Mouse (Mus musculus) intestine, postnatal 0 days (tissue): ENCODE measurements at regions not wholly inside any gene's neighbourhood (a gene's known extent, or its start where the extent isn't known, plus 50 kb on each side); places are given as distances from the start of the nearest gene placed in this dataset.

Source experiments
- ATAC-seq: fragments of 200-750 bp; cut with Nextera tagmentation; 2 replicates; pipeline ENCODE4 v1.8.0; 2017; ENCODE audit warnings: mild to moderate bottlenecking, moderate TSS enrichment, moderate library complexity
- H3K27ac ChIP-seq: fragments of 300-500 bp; sonication (generic); 2 replicates; pipeline ENCODE4 v1.5.1; 2014; ENCODE audit warnings: mild to moderate bottlenecking, low read depth, low read length, moderate library complexity
- H3K27me3 ChIP-seq: fragments of 300-500 bp; sonication (generic); replicated peaks from 2 replicates; pipeline ENCODE4 v1.6.1; 2014; ENCODE audit warnings: low read length, mixed read lengths; ENCODE audit not compliant: control insufficient read depth, insufficient read depth
- H3K36me3 ChIP-seq: fragments of 300-500 bp; sonication (generic); 2 replicates; pipeline ENCODE4 v1.6.1; 2014; ENCODE audit warnings: mild to moderate bottlenecking, moderate library complexity; ENCODE audit not compliant: control insufficient read depth, insufficient read depth
- H3K4me1 ChIP-seq: fragments of 300-500 bp; sonication (generic); replicated peaks from 2 replicates; pipeline ENCODE4 v1.6.1; 2014; ENCODE audit warnings: antibody characterized with exemption, low read length, mixed read lengths; ENCODE audit not compliant: control insufficient read depth, insufficient read depth
- H3K4me2 ChIP-seq: fragments of 300-500 bp; sonication (generic); replicated peaks from 2 replicates; pipeline ENCODE4 v1.6.1; 2014; ENCODE audit warnings: low read depth, mild to moderate bottlenecking, moderate library complexity
- H3K4me3 ChIP-seq: fragments of 300-500 bp; sonication (generic); 2 replicates; pipeline ENCODE4 v1.5.1; 2014; ENCODE audit warnings: low read depth, low read length
- H3K9ac ChIP-seq: fragments of 300-500 bp; sonication (generic); 2 replicates; pipeline ENCODE4 v1.6.1; 2014; ENCODE audit warnings: mild to moderate bottlenecking, low read depth, low read length
- H3K9me3 ChIP-seq: fragments of 300-500 bp; sonication (generic); 2 replicates; pipeline ENCODE4 v1.6.1; 2016; ENCODE audit warnings: mixed run types; ENCODE audit not compliant: control insufficient read depth
- CTCF ChIP-seq: sonication (generic); IDR thresholded peaks from 2 replicates; pipeline ENCODE4 v1.5.1; 2016; ENCODE audit warnings: low read depth, mild to moderate bottlenecking, control low read depth, antibody characterized with exemption, moderate library complexity
- WGBS: fragments of 180-500 bp; shearing (Covaris S2); extraction: QIAGEN DNeasy Blood & Tissue Kit; methylation state at CpG from one replicate; pipeline ENCODE4 v1.1.7; 2014; 5-methylcytosine and 5-hydroxymethylcytosine counted together

DNA sequence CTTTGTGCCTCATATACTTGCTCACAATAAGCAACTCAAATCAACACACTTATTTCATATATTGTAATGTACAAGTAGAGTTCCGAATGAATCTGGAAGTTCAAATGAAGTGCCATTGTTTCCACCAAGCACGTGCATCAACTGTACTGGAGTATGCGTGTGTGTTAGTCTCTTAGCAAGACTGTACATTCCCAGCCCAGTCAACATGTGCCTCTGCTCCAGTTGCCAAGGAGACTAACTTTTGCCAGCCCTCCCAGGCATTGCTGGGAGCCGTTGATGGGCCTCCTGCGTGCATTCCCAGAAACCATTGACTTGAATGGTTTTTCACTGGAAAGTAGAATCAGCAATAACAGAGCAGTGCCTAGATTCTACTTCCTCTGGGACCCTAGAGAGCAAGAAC lies 110.7 kb upstream of the Stac start:
- Histone ChIP-seq H3K36me3 (no peaks in the 10 kb centered on the region), H3K4me3 (no peak overlapping the region), H3K9ac (no peak overlapping the region), H3K27me3 (no peaks in the 10 kb centered on the region), H3K4me2 (no peak overlapping the region), H3K27ac (no peak overlapping the region), H3K9me3 (no peaks in the 10 kb centered on the region), H3K4me1 (no peaks in the 10 kb centered on the region)
- 81% methylated on average over 5 of the region's 5 CpGs for WGBS
- no peak for ATAC-seq
- no peak for TF ChIP-seq CTCF

DNA sequence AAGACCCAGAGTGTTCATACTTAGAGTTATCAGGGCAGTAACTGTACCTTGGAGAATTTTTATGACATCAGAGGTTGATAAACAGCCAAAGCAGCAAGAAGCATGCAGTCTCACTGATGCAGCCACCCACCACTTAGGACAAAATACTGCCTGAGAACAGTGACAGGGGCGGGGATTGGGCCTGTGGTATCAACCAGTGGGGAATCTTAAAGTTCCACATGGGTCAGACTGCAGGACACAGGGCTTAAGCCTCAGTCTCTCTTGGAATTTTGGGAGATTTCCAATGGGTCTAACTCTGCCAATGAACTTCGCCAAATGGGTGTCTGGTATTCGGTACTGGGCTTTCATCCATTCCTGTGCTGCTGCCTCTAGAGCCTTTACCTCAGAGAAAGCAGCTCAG lies 88.8 kb upstream of the Stac start:
- no peak for TF ChIP-seq CTCF
- H3K27me3 ChIP-seq, result no peaks in the 10 kb centered on the region
- no peak overlapping the region for H3K9ac ChIP-seq
- H3K4me1 ChIP-seq, result no peaks in the 10 kb centered on the region
- no peak overlapping the region for H3K4me3 ChIP-seq
- H3K27ac ChIP-seq, result no peak overlapping the region
- WGBS, result 87% methylated on average over 3 of the region's 3 CpGs
- ATAC-seq, result no peak
- no peaks in the 10 kb centered on the region for H3K9me3 ChIP-seq
- no peak overlapping the region for H3K4me2 ChIP-seq
- no peaks in the 10 kb centered on the region for H3K36me3 ChIP-seq

DNA sequence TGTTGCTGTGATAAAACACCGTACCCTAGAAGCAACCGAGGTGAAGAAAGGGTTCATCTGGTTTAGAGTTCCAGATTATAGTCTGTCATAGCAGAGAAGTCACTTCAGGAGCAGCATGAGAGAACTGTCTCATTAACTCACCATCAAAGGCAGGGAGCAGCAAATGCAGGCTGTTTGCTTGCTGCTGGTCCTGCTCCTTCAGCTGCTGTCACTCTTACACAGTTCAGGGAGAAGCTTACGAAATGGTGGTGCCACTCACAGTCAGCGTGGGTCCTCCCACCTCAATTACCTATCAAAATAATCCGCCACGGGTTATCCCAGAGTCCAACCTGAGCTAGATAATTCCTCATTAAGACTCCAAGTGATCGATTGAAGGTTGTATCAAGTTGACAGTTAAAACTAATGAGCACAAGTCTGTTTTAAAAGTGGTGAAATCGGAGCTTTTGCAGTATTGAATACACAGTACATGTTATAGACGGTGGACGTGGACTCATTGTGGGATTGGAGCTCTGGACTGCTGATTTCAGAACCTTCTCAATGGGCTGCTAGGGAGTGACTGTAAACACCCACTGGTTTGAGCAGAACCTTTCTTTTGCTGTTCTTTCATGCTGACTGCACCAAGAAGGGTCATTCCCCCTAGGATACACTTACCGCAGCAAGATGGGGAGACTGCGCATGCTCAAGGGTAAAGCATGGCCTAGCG lies 87.4 kb upstream of the Stac start:
- Histone ChIP-seq H3K4me2 (no peak overlapping the region), H3K4me3 (no peak overlapping the region), H3K9me3 (no peaks in the 10 kb centered on the region), H3K27ac (no peak overlapping the region), H3K4me1 (no peaks in the 10 kb centered on the region), H3K36me3 (no peaks in the 10 kb centered on the region), H3K27me3 (no peaks in the 10 kb centered on the region), H3K9ac (no peak overlapping the region)
- no peak for TF ChIP-seq CTCF
- no peak for ATAC-seq
- 82% methylated on average over 13 of the region's 13 CpGs for WGBS

DNA sequence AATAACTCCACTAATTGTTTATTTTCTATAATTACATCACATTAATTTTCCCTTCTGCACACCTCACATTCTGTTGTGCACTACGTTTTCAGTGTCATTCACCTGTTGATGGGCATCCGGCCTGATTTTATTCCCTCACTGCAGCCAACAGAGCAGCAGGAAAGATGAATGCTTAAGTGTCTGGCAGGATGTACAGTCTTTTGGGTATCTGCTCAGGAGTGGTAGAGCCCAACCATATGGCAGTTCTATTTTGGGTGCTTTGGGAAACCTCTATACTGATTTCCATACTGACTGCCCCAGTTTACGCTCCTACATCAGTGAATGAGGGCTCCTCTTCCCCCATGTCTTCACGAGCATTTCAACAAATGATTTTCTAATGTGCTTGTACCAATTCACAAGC lies 84.1 kb upstream of the Stac start:
- whole genome bisulfite sequencing, result 82% methylated on average over 4 of the region's 4 CpGs
- TF ChIP-seq CTCF, result no peak

DNA sequence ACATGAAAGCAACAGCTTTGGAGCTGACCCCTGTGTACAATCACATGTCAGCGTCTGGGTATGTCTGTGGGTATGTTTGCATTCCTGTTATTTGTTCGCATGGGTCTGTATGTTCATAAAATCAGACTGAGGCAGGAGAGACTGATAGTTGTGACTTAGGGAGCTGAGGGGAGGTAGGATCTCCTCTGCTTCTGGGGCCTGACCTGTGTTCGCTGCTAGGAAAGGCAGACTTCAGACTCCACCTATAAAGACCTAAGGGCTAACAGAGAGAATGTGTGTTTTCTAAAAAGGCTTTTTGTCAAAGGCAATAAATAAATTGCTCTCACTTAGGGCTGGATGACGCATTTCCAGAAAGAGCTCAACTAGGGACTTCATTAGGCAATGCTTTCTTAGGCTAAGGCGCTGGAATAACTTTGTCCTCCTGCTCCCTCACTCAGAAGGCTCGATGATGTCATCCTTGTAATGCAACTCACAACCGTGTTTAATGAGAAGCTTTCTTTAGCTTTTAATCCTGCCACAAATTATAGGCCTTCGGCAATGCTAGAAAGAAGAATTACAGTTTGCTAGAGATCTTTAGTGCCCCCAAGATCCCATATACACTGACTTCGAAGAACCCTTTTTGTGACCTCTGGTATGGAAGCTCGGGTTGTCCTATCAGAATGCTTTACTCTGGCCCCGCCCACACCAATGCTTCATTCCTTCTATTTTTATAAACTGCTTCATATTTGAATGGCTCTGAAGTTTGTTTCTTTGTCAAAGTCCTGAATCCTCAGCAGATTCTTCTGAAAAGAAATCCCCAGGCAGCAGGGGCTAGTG lies 72.7 kb upstream of the Stac start:
- ATAC-seq, result no peak
- 71% methylated on average over 11 of the region's 11 CpGs for WGBS
- Histone ChIP-seq H3K36me3 (no peaks in the 10 kb centered on the region), H3K4me3 (no peak overlapping the region), H3K27me3 (no peaks in the 10 kb centered on the region), H3K27ac (no peak overlapping the region), H3K4me2 (no peak overlapping the region), H3K9me3 (no peaks in the 10 kb centered on the region), H3K9ac (no peak overlapping the region), H3K4me1 (0 out of 2 replicates have a peak, but pooled peaks cover 5% of the 10 kb centered on the region)
- TF ChIP-seq CTCF, result no peak

More for the DNA sequence above, 84.1 kb upstream of the Stac start:
- no peaks in the 10 kb centered on the region for H3K27me3 ChIP-seq
- H3K4me3 ChIP-seq, result no peak overlapping the region
- no peak overlapping the region for H3K27ac ChIP-seq
- no peaks in the 10 kb centered on the region for H3K4me1 ChIP-seq
- no peak overlapping the region for H3K4me2 ChIP-seq
- ATAC-seq, result no peak
- H3K9me3 ChIP-seq, result no peaks in the 10 kb centered on the region
- H3K9ac ChIP-seq, result no peak overlapping the region
- H3K36me3 ChIP-seq, result no peaks in the 10 kb centered on the region

- no peaks in the 10 kb centered on the region for H3K9me3 ChIP-seq
Measured at GRCm38 (mm10) chr9:111755235-111755634, 65.1 kb upstream of the Stac start.

More at GRCm38 (mm10) chr9:111755235-111755634, 65.1 kb upstream of the Stac start:
- H3K4me2 ChIP-seq, result no peak overlapping the region
- H3K4me1 ChIP-seq, result no peaks in the 10 kb centered on the region
- no peak overlapping the region for H3K9ac ChIP-seq
- ATAC-seq, result no peak
- 77% methylated on average over 10 of the region's 10 CpGs for WGBS
- no peaks in the 10 kb centered on the region for H3K27me3 ChIP-seq
- TF ChIP-seq CTCF, result no peak
- no peak overlapping the region for H3K27ac ChIP-seq
- H3K4me3 ChIP-seq, result no peak overlapping the region
- H3K36me3 ChIP-seq, result no peaks in the 10 kb centered on the region
